Mouse (Mus musculus) granulocyte monocyte progenitor cell, adult 5-6 weeks (primary cell): ENCODE results near the gene Unc13b. TPM values are rescaled to one million over a fixed set of nuclear protein-coding genes. Genes with fewer than 3 reads are reported as not detected.

Experiments
- ATAC-seq: replicated peaks from 2 replicates; pipeline ENCODE4 v1.8.0; 2016; ENCODE audit warnings: mild to moderate bottlenecking, moderate TSS enrichment, inconsistent platforms; ENCODE audit not compliant: poor library complexity, severe bottlenecking
- total RNA-seq, 2 experiments: library from RNA; stranded (forward) in 1 of 2; stranded (reverse) in 1 of 2; fragments of 200-712, 200-1000 nt in 1 of 2; fragments of >200 nt in 1 of 2; fragmentation: Nextera tagmentation in 1 of 2; gene quantifications; 2 replicates each; pipeline ENCODE4 v1.2.3; 2014 to 2017

Gene Unc13b
- total RNA-seq, 2 experiments from 2014 or later: 0.57 TPM; not detected in 1

DNA sequence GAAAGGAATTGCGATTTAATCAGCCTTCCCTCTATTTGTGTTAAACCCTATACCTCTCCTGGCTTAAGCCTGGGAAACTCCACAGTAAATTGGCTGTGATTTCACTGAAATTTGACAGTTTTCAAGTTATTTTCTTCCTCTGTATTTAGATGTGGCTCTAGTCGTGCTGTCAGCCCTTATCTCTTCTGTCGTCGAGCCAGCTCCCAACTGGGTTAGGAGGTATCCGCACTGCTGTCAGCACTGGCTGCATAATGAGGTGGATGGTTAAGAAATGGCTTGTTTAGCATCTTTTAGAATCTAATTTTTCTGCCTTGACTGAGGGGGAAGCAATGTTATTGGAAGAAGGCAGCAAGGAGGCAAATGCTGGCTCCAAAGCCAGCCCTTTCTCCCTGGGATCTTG lies 148.2 kb downstream of the Unc13b start:
- no peak for ATAC-seq

DNA sequence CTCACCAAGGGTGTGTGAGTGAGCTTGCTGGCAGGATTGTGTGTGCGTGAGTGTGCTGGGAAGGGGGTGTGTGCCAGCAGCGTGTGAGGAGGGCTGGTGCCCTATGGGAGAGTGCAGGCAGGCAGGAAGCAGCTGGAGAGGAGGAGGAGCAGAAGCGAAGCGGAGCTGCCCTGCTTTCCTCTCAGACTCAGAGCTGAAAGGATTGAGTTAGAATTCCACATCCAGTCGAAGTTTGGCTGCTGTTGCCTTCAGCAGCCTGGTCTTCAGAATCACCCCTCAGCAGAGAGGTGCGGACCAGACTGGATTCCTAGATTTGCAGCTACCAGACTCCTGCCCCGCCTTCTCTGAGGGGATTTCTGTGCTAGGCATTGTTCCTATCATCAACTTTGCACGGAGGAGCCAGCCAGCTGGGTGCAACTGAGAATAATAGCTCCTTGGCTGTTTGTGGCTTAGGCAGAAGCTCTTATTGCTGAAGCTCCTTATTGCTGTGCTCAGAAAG lies 150.4 kb downstream of the Unc13b start:
- ATAC-seq: no peak

DNA sequence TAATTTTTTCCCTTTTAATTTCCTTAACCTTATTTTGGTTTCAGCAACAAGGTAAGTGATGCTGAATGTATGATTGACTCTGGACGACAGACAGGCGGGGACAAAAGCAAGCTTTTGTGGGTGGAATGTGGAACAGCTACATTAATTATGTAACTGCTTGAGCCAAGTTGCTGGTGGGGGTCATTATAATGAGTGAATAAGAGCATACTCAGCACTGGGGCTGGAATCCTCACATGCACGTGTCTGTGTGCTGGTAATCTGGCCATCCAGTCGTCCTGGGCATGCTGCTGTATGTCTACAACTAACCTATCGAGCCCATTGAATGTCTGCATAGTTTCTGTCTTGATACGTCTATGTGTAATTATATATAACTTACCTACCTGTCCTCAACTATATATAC lies 150.9 kb downstream of the Unc13b start:
- ATAC-seq: no peak

GRCm38 (mm10) chr4:43216491-43216890 lies 157.7 kb downstream of the Unc13b start:
- peak; percentile 46 for ATAC-seq

DNA sequence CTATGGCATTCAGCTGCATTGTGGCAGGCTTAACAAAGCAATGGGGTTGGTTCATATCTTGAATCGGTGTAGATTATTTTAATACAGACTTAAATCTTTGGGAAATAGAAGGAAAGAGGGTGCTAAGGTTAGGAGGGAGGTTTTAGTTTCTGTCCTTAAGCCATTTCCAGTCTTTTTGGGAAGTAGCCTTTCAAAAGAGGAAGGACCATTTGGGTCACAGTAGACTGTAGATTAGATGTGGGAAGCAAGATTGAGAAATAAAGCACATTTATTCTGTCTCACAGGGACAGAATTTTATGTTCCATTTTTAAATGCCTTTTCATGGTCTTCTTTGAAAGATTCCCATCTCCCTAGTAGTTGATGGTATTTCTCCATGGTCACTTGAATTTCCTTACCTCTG lies 159.2 kb downstream of the Unc13b start:
- peak; percentile 78 for ATAC-seq

- no peak for ATAC-seq
Observed at GRCm38 (mm10) chr4:43231821-43232220, 173.1 kb downstream of the Unc13b start.

DNA sequence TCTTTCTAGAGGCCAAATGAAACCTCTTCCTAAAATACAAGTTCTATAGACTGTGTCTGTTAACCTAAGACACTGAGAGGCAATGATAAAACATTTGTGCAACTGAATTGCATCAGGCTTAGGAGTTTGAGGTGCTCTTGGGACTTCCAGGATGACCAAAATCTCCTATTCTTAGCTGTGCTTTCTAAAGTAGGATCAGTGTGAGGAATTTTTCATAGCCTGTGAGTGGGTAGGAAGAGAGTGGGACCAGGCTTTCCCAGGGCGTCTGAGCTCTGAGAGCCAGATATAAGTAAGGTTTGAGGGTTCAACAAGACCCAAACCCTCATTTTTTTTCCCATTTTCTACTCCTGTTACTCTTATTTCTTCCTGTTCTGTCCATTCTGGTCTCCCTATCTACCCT lies 174.2 kb downstream of the Unc13b start:
- ATAC-seq: no peak

DNA sequence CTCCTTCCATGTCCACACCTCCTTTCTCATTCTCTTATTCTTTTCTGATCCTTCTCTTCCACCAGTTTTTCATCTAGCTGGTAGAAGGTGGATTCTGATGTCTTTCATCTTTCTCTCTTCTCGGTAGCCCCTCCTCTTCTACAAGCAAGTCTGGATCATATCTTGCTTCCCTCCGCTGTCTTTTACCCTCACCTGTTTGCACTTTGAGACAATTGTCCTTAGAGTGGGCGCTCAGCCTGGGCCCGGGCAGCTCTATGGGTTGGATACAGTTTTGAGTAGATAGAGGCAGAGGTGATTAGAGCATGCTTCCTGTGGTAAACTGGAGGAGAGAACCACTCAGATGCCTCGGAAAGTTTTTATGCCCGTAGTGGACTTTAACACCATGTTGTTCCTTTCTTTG lies 174.7 kb downstream of the Unc13b start:
- no peak for ATAC-seq

- ATAC-seq: no peak
Observed at GRCm38 (mm10) chr4:43236898-43237297, 178.1 kb downstream of the Unc13b start.

- no peak for ATAC-seq
Observed at GRCm38 (mm10) chr4:43240716-43241115, 182.0 kb downstream of the Unc13b start.

DNA sequence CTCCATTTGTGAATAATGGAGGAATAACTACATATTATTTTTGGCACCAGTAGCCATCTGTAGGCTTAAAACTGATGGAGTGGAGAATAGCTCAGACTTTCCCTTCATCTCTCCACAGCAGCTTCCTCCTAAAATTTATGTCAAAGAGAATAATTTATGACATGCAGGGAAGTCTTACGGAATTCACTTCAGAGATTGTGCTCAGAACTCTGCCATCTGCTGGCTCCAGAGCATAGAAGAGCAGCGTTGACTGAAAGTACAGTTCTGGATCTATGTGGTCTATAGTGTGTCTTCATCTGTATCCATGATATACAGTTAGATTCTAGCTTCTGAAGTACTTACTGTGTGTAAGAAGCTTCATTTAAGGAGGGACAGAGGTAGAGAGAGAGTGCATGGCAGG lies 185.3 kb downstream of the Unc13b start:
- no peak for ATAC-seq

- no peak for ATAC-seq
Observed at GRCm38 (mm10) chr4:43245776-43246175, 187.0 kb downstream of the Unc13b start.

GRCm38 (mm10) chr4:43248026-43248425 lies 189.3 kb downstream of the Unc13b start:
- ATAC-seq: no peak

DNA sequence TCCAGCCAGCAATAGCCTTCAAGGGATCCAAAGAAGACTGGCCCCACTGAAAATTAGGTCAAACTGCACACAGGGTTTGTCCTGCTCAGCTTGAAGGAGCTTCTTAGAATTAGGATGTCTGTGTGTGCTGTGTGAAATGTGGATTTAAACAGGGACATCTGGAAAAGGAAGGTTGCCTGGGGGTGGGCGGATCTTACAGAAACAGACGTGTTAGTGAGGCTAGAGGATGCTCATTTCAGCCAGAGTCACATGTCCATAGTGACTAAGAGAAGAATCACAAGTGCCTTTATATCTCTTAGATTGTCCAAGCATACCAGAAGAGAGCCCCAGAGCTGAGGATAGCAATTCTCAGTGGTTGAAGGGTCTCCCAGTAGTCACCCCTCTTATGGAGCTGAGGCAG lies 190.2 kb downstream of the Unc13b start:
- no peak for ATAC-seq

GRCm38 (mm10) chr4:43251269-43251668 lies 192.5 kb downstream of the Unc13b start:
- ATAC-seq: 0 out of 2 replicates have a peak, but pooled peaks have one; percentile 25

DNA sequence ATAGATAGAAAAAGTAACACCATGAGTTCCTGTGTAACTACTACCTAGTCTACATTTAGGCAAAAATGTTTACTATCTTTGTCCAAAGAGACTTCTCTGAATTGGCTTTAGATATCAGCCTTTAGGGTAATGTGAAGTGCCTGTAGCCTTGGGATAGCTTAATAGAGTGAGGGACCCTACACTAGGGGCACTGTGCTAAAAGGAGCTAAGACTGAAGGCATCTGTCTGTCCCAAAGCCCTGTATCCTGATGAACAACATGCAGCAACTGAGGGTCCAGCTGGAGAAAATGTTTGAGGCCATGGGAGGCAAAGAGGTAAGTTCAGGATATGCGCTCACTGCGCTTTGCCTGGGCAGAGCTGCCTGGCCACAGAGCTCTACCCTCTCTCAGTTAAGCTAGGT lies 198.3 kb downstream of the Unc13b start:
- no peak for ATAC-seq

DNA sequence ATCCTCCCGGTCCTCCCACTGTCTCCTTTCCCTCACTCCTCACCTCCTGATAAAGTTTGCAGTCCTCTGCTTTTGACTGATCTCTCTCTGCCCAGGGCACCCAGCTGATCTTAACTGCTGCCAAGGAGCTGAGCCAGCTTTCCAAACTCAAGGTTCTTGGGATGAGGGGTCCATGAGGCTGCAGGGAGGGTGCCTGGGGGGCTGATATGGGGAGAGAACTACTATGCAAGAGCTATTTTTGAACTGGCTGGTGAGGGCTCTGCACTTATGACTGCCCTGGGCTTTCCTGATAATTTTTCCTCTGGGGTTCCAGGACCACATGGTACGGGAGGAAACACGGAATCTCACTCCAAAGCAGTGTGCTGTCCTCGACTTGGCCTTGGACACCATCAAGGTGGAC lies 199.8 kb downstream of the Unc13b start:
- no peak for ATAC-seq

- no peak for ATAC-seq
Observed at GRCm38 (mm10) chr4:43259435-43259834, 200.7 kb downstream of the Unc13b start.

DNA sequence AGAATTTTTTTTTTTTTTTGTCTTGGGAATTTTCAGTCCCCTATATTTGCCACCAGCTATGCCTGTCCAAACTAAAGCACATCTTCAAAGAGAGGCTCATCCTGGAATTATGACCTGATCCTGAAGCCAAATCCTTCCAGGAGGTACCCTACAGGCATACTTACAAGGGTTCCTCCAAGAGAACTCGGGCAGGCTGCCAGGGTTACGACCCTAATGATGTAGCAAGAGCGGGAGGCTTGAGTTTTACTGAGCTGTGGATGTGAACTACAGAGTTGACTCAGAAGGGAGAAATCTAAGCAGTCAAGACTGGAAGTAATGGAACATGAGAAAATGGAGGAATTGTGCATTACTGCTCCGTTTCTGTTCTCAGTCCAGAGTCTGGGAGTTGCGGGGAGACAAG lies 201.3 kb downstream of the Unc13b start:
- no peak for ATAC-seq

DNA sequence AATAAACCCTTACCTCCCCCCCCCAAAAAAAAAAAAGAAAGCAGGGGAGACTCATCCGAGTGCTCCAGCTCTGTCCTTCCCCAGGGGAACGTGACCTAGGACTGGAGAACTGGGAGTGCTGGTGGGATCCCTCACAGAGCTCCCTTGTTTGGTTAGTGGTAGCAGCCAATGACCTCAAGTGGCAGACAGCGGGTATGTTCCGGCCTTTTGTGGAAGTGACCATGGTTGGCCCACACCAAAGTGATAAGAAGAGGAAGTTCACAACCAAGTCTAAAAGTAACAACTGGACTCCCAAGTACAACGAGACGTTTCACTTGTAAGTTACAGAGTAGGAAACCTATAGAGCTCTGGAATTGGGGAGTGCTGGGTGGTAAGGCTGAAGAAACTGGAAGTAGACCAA lies 204.1 kb downstream of the Unc13b start:
- ATAC-seq: peak; percentile 72

- ATAC-seq: no peak
Observed at GRCm38 (mm10) chr4:43266146-43266545, 207.4 kb downstream of the Unc13b start.

DNA sequence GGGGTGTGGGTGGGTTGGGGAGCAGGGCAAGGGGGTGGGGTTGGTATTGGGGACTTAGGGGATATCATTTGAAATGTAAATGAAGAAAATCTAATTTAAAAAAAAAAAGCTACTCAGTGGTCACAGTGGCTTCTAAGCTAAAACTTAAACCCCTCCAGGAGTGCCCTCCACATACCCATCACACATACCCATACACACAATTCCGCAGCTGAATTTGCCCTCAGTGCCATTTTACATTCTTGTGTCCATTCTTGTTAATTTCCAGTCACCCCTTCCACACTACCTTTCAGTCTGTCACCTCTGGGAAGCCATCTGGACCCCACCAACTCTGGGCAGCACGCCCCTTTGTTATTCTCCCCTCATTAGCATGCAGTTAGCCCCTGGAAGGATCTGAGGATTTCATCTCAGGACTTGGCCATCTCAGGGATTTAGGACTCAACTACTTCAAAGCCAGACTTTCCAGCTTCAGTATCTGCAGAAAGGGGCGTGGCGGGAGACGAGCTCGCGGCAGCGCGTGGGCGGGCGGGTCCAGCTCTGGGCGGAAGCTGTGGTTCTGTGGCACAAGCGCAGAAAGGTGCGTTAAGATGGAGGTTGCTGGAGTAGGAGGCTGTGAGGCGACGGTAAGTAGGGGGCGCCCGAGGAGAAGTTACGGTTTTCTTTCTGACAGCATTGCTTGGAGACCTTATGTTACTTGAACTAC lies 208.0 kb downstream of the Unc13b start, which contains the start of gene Atp8b5:
Atp8b5 (plus strand) TSS at position 537 of the 700 bp plus-strand sequence.
- peak; percentile 90 for ATAC-seq
